Mouse (Mus musculus): ENCODE measurements around the gene Bcat1.
A peak's percentile ranks its signal among the peaks of the same experiment; 100 is the strongest.

Gene Bcat1

GRCm38 (mm10) chr6:145056102-145056501 is 19.9 kb downstream of the Bcat1 start:
- DNase-seq (ENCODE audit: low spot score): no peak

DNA sequence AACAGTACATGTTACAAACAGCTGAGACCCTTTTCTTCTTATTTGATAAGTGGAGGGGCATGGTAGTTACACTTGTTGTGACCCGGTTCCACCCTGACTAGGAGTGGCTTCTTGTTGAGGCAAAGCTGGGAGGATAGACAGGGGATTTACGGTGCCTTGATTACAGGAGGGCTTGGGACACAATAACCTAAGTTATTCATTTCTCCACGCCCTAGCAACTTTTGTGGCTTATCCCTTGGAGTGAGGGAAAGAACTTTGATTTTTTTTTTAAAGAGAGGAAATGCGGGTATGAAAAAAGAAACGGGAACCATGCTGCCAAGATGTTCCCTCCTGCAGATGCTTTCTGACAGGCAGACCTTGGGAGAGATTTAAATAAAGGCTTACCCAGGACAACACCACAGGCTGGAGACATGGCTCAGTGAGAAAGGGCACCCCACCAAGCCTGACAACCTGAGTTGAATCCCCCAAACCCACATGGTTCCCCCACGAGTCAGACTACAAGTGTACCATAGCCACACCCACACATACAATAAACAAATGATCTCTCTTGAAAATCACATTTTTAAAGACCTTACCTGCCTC is 20.6 kb downstream of the Bcat1 start:
- DNase-seq (ENCODE audit: low spot score): no peak

- no peak for DNase-seq (ENCODE audit: low spot score)
Measured at GRCm38 (mm10) chr6:145052669-145053068, 23.3 kb downstream of the Bcat1 start.

GRCm38 (mm10) chr6:145050899-145051298 is 25.1 kb downstream of the Bcat1 start:
- peak; percentile 35 for DNase-seq (ENCODE audit: low spot score)

- DNase-seq (ENCODE audit: low spot score): peak; percentile 54
Measured at GRCm38 (mm10) chr6:145048131-145048997, 27.6 kb downstream of the Bcat1 start.

DNA sequence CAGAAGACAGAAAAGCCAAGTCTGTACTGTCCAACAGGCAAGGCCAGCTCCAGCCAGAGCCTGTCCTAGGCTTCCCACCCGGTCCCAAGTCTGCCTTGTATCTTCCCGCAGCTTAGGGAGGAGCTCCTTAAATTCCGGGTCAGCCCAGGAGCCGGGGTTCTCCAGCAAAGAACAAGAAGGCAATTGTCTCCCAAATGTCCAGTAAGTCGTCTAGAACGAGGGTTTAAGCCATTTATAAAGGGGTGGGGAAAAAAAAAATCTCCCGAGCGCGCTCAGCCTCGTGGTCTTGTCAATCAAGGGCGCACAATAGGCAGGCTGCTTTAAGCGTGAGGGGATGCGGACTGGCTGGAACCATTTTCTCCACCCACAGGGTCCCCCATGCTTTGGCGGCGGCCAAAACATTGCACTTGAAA is 28.5 kb downstream of the Bcat1 start:
- peak; percentile 78 for DNase-seq (ENCODE audit: low spot score)

DNA sequence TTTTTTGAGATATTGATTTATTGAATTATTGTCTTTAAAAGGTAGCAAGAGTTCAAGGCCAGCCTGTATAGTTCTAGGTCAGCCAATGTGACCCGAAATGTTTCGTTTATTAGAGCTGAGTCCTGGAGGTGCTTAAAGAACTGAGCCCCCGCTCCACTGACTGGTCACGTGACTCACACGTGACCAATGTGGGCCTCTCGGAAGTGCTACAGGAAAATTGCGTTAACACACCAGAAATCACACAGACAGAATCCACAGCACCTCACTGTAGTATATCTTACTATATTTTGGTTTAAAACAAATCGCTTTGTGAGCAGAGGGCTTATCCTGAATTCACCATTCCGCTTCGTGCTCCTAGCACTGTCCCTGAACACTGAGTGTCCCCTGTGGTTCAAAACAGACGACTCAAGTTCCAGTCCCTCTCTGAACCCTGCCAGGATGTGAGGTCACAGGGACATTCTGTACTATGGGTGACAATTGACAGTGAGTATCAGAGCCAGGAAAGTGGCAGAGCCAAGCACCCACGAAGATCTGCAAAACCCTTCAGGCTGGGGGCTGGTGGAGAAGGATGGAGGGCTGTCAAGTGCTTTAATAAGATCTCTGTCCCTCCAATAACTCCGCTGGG is 29.6 kb downstream of the Bcat1 start:
- DNase-seq (ENCODE audit: low spot score): no peak

GRCm38 (mm10) chr6:145044916-145045574 is 30.9 kb downstream of the Bcat1 start:
- no peak for DNase-seq (ENCODE audit: low spot score)

DNA sequence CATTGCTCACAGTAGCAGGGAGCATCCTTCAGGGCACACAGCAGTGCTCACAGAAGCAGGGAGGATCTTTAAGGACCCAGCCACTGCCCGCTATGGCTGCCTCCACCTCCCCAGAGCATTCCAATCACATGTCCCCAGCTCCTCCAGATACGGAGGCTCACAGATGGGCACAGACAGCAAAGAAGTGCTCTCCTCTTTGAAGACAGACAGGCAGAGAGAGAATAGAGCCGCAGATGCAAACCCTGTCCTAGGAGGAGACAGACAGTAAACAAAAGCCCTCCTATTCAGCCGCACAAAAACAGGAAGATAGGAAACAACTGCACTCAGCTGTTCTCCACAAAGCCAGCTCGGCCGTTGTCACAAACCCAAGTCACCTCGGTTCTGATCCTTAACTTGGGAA is 35.3 kb downstream of the Bcat1 start:
- no peak for DNase-seq (ENCODE audit: low spot score)

GRCm38 (mm10) chr6:145037626-145038025 is 38.4 kb downstream of the Bcat1 start:
- no peak for DNase-seq (ENCODE audit: low spot score)

- no peak for DNase-seq (ENCODE audit: low spot score)
Measured at GRCm38 (mm10) chr6:145035412-145035811, 40.6 kb downstream of the Bcat1 start.

GRCm38 (mm10) chr6:145030587-145030986 is 45.4 kb downstream of the Bcat1 start:
- DNase-seq (ENCODE audit: low spot score): no peak

- DNase-seq (ENCODE audit: low spot score): peak; percentile 53
Measured at GRCm38 (mm10) chr6:145023990-145024389, 52.0 kb downstream of the Bcat1 start.

GRCm38 (mm10) chr6:145022966-145023725 is 52.8 kb downstream of the Bcat1 start:
- peak; percentile 75 for DNase-seq (ENCODE audit: low spot score)

DNA sequence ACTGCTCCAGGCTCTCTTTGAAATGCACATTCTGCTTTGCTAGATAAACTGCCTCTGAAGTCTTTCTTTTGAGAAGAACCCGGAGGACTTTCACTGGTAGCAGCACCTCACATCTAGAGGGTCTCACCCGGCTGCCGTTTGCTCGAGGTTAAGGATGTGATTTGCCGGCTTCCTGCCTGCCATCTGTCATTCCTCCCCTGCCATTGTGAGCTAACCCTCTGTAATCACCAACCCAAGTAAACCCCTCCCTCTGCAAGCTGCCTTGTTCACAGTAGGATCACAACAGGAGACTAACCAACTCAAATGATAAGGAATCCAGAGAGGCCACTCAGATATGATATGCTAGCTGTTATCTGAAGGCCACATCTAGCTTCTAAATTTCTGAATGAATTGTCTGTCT is 53.6 kb downstream of the Bcat1 start:
- DNase-seq (ENCODE audit: low spot score): no peak

- DNase-seq (ENCODE audit: low spot score): no peak
Measured at GRCm38 (mm10) chr6:145020553-145020952, 55.4 kb downstream of the Bcat1 start.

DNA sequence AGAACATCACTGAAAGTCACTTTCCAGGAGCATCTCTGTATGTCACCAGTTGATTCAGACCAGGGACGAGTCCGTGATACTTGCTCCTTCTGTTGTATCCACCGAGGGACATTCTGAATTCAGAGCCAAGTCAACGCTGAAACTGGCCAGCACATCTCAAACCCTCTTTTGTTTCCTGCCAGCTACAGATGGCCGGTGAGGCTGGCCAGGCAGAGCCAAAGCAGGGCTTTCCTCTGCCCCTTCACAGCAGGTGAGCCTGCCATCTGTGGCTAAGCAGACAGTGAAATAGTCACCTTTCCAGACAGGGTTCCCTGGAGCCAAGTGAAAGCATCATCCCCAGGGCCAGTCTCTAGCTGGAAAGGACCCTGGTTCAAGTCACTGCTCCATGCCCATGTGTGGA is 57.7 kb downstream of the Bcat1 start:
- no peak for DNase-seq (ENCODE audit: low spot score)

DNA sequence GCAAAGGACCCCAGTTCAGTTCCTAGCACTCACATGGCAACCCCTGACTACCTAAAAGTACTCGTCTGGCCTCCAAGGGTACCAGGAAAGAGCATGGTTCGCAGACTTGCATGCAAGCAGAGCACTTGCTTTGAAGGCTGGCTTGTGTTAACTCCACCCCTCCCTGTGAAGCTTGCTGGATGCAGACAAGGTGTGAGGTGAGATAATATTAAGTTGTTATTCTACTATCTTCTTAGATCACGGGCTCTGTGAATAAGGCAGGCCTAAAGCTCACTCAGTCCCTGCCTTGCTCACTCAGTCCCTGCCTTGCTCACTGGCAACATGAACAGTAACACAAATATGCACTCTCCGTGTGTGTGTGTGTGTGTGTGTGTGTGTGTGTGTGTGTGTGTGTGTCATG is 58.5 kb downstream of the Bcat1 start:
- no peak for DNase-seq (ENCODE audit: low spot score)

GRCm38 (mm10) chr6:145016639-145017038 is 59.3 kb downstream of the Bcat1 start:
- no peak for DNase-seq (ENCODE audit: low spot score)

DNA sequence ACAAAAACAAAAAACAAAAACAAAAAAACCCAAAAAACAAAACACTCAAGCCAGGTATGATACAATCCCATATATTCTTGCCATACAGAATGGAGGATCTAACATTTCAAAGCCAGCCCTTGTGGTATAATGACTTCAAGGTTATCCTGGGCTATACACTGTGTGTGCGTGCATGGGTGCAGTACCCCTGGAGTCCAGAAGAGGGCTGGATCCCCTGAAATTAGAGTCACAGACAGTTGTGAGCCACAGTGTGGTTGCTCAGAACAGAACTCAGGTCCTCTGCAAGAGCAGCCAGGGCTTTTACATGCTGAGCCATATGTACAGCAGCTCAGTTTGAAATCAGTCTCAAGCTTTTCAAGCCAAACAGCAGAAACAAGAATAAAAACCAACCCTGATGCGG is 61.0 kb downstream of the Bcat1 start:
- DNase-seq (ENCODE audit: low spot score): no peak

DNA sequence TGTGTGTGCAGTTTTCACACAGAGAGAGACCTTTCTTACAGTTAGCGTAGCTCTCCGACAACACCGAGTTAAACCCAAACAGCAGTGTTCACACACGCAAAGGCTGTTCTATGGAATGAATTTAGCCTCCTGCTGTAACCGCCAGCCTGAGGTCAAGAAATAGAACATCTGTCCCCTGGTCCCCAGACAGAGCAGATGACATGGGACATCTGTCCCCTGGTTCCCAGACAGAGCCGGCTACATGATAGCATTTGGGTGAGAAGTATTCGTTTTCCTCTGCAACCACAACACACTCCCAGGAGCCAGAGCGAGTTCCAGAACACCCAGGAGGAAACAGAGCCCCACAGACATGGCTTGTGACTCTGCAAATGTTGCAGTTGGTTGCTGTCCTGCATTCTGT is 63.3 kb downstream of the Bcat1 start:
- DNase-seq (ENCODE audit: low spot score): no peak

GRCm38 (mm10) chr6:145011141-145011540 is 64.8 kb downstream of the Bcat1 start:
- DNase-seq (ENCODE audit: low spot score): no peak

Data from embryo, embryonic 10 days (tissue).